Mouse (Mus musculus): ENCODE results near the gene Ankmy1. TPM values are rescaled to one million over a fixed set of nuclear protein-coding genes. Genes with fewer than 3 reads are reported as not detected.

Gene Ankmy1
- polyA plus RNA-seq, 1 experiment from 2014 or later: 4.6 TPM

- ATAC-seq (ENCODE audit: low read depth): no peak
- Histone ChIP-seq H3K36me3 (ENCODE audit: control insufficient read depth, insufficient read depth, low read length) (no peaks in the 10 kb centered on the region), H3K27me3 (ENCODE audit: control insufficient read depth, insufficient read depth, low read length) (no peaks in the 10 kb centered on the region), H3K9ac (replicated peaks; ENCODE audit: low read depth, low read length) (no peak overlapping the region), H3K27ac (ENCODE audit: low read depth, low read length) (no peak overlapping the region), H3K4me3 (ENCODE audit: low read depth, low read length) (no peak overlapping the region), H3K4me1 (ENCODE audit: control insufficient read depth, insufficient read depth, low read length) (peaks cover 9% of the 10 kb centered on the region; the same call in 1 of the 2 replicates), H3K9me3 (ENCODE audit: control insufficient read depth, low read length) (no peaks in the 10 kb centered on the region), H3K4me2 (ENCODE audit: low read depth, low read length) (no peak overlapping the region)
- WGBS: 91% methylated on average over 8 of the region's 8 CpGs
Observed at GRCm38 (mm10) chr1:92840231-92840890, 62.3 kb downstream of the Ankmy1 start.

GRCm38 (mm10) chr1:92839211-92839610 lies 63.5 kb downstream of the Ankmy1 start:
- Histone ChIP-seq H3K36me3 (ENCODE audit: control insufficient read depth, insufficient read depth, low read length) (no peaks in the 10 kb centered on the region), H3K9ac (replicated peaks; ENCODE audit: low read depth, low read length) (no peak overlapping the region), H3K4me2 (ENCODE audit: low read depth, low read length) (no peak overlapping the region), H3K4me3 (ENCODE audit: low read depth, low read length) (no peak overlapping the region), H3K9me3 (ENCODE audit: control insufficient read depth, low read length) (no peaks in the 10 kb centered on the region), H3K27ac (ENCODE audit: low read depth, low read length) (no peak overlapping the region), H3K4me1 (ENCODE audit: control insufficient read depth, insufficient read depth, low read length) (peaks cover 17% of the 10 kb centered on the region; the same call in 1 of the 2 replicates), H3K27me3 (ENCODE audit: control insufficient read depth, insufficient read depth, low read length) (no peaks in the 10 kb centered on the region)
- WGBS: 70% methylated on average over 7 of the region's 7 CpGs
- ATAC-seq (ENCODE audit: low read depth): no peak

GRCm38 (mm10) chr1:92837931-92838833 lies 64.5 kb downstream of the Ankmy1 start:
- H3K4me1 ChIP-seq (ENCODE audit: control insufficient read depth, insufficient read depth, low read length): peaks cover 27% of the 10 kb centered on the region
- H3K27me3 ChIP-seq (ENCODE audit: control insufficient read depth, insufficient read depth, low read length): no peaks in the 10 kb centered on the region
- no peak overlapping the region for H3K4me2 ChIP-seq (ENCODE audit: low read depth, low read length)
- no peaks in the 10 kb centered on the region for H3K9me3 ChIP-seq (ENCODE audit: control insufficient read depth, low read length)
- no peak overlapping the region for H3K4me3 ChIP-seq (ENCODE audit: low read depth, low read length)
- H3K27ac ChIP-seq (ENCODE audit: low read depth, low read length): no peak overlapping the region
- no peak for ATAC-seq (ENCODE audit: low read depth)
- H3K9ac ChIP-seq (replicated peaks; ENCODE audit: low read depth, low read length): no peak overlapping the region
- no peaks in the 10 kb centered on the region for H3K36me3 ChIP-seq (ENCODE audit: control insufficient read depth, insufficient read depth, low read length)
- WGBS: 62% methylated on average over 14 of the region's 14 CpGs

GRCm38 (mm10) chr1:92833987-92834706 lies 68.6 kb downstream of the Ankmy1 start:
- Histone ChIP-seq H3K4me3 (ENCODE audit: low read depth, low read length) (no peak overlapping the region), H3K36me3 (ENCODE audit: control insufficient read depth, insufficient read depth, low read length) (no peaks in the 10 kb centered on the region), H3K9me3 (ENCODE audit: control insufficient read depth, low read length) (no peaks in the 10 kb centered on the region), H3K4me1 (ENCODE audit: control insufficient read depth, insufficient read depth, low read length) (peaks cover 39% of the 10 kb centered on the region), H3K27me3 (ENCODE audit: control insufficient read depth, insufficient read depth, low read length) (peaks cover 5% of the 10 kb centered on the region; the same call in 1 of the 2 replicates), H3K9ac (replicated peaks; ENCODE audit: low read depth, low read length) (no peak overlapping the region), H3K4me2 (ENCODE audit: low read depth, low read length) (peak overlapping the region; percentile 67; the same call in 1 of the 2 replicates), H3K27ac (ENCODE audit: low read depth, low read length) (no peak overlapping the region)
- peak; percentile 22; the same call in 1 of the 2 replicates for ATAC-seq (ENCODE audit: low read depth)
- WGBS: 64% methylated on average over 7 of the region's 7 CpGs

- peak overlapping the region; percentile 67 for H3K4me2 ChIP-seq (ENCODE audit: low read depth, low read length)
- H3K4me3 ChIP-seq (ENCODE audit: low read depth, low read length): peak overlapping the region; percentile 70
- under 1% methylated on average over 61 of the region's 62 CpGs for WGBS
- peak overlapping the region; percentile 94 for H3K27ac ChIP-seq (ENCODE audit: low read depth, low read length)
- H3K36me3 ChIP-seq (ENCODE audit: control insufficient read depth, insufficient read depth, low read length): no peaks in the 10 kb centered on the region
- H3K4me1 ChIP-seq (ENCODE audit: control insufficient read depth, insufficient read depth, low read length): peaks cover 32% of the 10 kb centered on the region
- H3K9ac ChIP-seq (replicated peaks; ENCODE audit: low read depth, low read length): peak overlapping the region; percentile 82
- peaks cover 5% of the 10 kb centered on the region; the same call in 1 of the 2 replicates for H3K27me3 ChIP-seq (ENCODE audit: control insufficient read depth, insufficient read depth, low read length)
- no peaks in the 10 kb centered on the region for H3K9me3 ChIP-seq (ENCODE audit: control insufficient read depth, low read length)
- peak; percentile 28 for ATAC-seq (ENCODE audit: low read depth)
Observed at GRCm38 (mm10) chr1:92832011-92833010, 70.4 kb downstream of the Ankmy1 start.

GRCm38 (mm10) chr1:92831188-92832001 lies 71.3 kb downstream of the Ankmy1 start, which contains the start of gene Gpc1:
Gene Gpc1, plus strand, starts transcription at chr1:92831645.
- H3K4me3 ChIP-seq (ENCODE audit: low read depth, low read length): peak within 1 kb of the TSS; percentile 70
- H3K36me3 ChIP-seq (ENCODE audit: control insufficient read depth, insufficient read depth, low read length): no peaks in the 10 kb centered on the region
- 0% methylated on average over 62 of the region's 99 CpGs for WGBS
- peak; percentile 82 for ATAC-seq (ENCODE audit: low read depth)
- peak within 1 kb of the TSS; percentile 94 for H3K27ac ChIP-seq (ENCODE audit: low read depth, low read length)
- peak within 1 kb of the TSS; percentile 82 for H3K9ac ChIP-seq (replicated peaks; ENCODE audit: low read depth, low read length)
- peaks cover 32% of the 10 kb centered on the region for H3K4me1 ChIP-seq (ENCODE audit: control insufficient read depth, insufficient read depth, low read length)
- H3K4me2 ChIP-seq (ENCODE audit: low read depth, low read length): peak within 1 kb of the TSS; percentile 67
- H3K27me3 ChIP-seq (ENCODE audit: control insufficient read depth, insufficient read depth, low read length): peaks cover 5% of the 10 kb centered on the region; the same call in 1 of the 2 replicates
- no peaks in the 10 kb centered on the region for H3K9me3 ChIP-seq (ENCODE audit: control insufficient read depth, low read length)

- Histone ChIP-seq H3K27me3 (ENCODE audit: control insufficient read depth, insufficient read depth, low read length) (peaks cover 5% of the 10 kb centered on the region; the same call in 1 of the 2 replicates), H3K4me1 (ENCODE audit: control insufficient read depth, insufficient read depth, low read length) (peaks cover 32% of the 10 kb centered on the region), H3K27ac (ENCODE audit: low read depth, low read length) (peak overlapping the region; percentile 94), H3K4me3 (ENCODE audit: low read depth, low read length) (peak overlapping the region; percentile 70), H3K9ac (replicated peaks; ENCODE audit: low read depth, low read length) (peak overlapping the region; percentile 82), H3K9me3 (ENCODE audit: control insufficient read depth, low read length) (no peaks in the 10 kb centered on the region), H3K4me2 (ENCODE audit: low read depth, low read length) (peak overlapping the region; percentile 67), H3K36me3 (ENCODE audit: control insufficient read depth, insufficient read depth, low read length) (no peaks in the 10 kb centered on the region)
- ATAC-seq (ENCODE audit: low read depth): no peak
- 7% methylated on average over 13 of the region's 13 CpGs for WGBS
Observed at GRCm38 (mm10) chr1:92830626-92831187, 72.0 kb downstream of the Ankmy1 start.
